Mouse (Mus musculus): ENCODE measurements at regions not wholly inside any gene's neighbourhood (a gene's known extent, or its start where the extent isn't known, plus 50 kb on each side); places are given as distances from the start of the nearest gene placed in this dataset.
A peak's percentile ranks its signal among the peaks of the same experiment; 100 is the strongest.

DNA sequence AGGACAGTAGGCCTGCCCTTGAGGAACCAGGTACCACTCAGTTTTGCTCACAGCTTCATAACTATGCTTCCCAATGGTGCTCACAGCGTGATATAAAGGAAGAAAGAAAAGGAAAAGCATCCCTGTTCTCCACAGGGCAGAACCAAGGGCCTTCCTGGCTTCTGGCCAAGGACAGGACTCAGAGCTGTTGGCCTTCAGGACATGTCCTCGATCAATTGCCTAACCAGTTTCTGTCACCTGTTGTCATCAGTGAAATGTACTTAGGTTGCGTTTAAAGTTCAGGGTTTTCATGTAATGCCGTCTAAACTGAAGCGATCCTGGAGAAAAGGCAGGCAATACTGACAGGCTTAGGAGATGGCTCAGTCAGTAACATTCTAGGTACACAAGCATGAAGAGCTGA is 232.9 kb downstream of the Csl start:
- DNase-seq (ENCODE audit: low spot score), result no peak

GRCm38 (mm10) chr10:99531104-99531503 is 228.4 kb downstream of the Csl start:
- no peak for DNase-seq (ENCODE audit: low spot score)

DNA sequence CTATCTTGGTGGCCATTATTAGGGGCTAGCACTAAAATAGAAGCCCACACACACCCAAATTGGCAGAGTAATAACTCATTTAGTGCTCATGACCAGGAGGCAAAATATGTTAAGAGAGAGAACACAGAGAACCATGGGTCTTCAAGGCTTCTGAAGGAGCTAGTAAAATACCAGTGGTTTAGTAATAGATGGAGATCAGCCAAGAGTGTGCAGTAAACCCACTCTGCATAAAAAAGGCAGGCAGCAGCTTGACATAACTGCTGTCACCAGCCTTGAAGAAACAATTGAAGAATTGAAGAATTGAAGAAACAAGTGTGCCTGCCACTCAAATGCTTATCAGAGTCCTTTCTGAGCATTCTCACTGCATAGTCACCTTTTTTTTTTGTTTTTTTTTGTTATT is 227.9 kb downstream of the Csl start:
- no peak for DNase-seq (ENCODE audit: low spot score)

GRCm38 (mm10) chr10:99531992-99532391 is 227.5 kb downstream of the Csl start:
- no peak for DNase-seq (ENCODE audit: low spot score)

- DNase-seq (ENCODE audit: low spot score), result no peak
Measured at GRCm38 (mm10) chr10:99532697-99533119, 226.8 kb downstream of the Csl start.

GRCm38 (mm10) chr10:99533468-99533867 is 226.0 kb downstream of the Csl start:
- DNase-seq (ENCODE audit: low spot score), result no peak

- no peak for DNase-seq (ENCODE audit: low spot score)
Measured at GRCm38 (mm10) chr10:99534237-99534636, 225.2 kb downstream of the Csl start.

- no peak for DNase-seq (ENCODE audit: low spot score)
Measured at GRCm38 (mm10) chr10:99538639-99539038, 220.8 kb downstream of the Csl start.

GRCm38 (mm10) chr10:99552373-99552772 is 207.1 kb downstream of the Csl start:
- DNase-seq (ENCODE audit: low spot score), result no peak

DNA sequence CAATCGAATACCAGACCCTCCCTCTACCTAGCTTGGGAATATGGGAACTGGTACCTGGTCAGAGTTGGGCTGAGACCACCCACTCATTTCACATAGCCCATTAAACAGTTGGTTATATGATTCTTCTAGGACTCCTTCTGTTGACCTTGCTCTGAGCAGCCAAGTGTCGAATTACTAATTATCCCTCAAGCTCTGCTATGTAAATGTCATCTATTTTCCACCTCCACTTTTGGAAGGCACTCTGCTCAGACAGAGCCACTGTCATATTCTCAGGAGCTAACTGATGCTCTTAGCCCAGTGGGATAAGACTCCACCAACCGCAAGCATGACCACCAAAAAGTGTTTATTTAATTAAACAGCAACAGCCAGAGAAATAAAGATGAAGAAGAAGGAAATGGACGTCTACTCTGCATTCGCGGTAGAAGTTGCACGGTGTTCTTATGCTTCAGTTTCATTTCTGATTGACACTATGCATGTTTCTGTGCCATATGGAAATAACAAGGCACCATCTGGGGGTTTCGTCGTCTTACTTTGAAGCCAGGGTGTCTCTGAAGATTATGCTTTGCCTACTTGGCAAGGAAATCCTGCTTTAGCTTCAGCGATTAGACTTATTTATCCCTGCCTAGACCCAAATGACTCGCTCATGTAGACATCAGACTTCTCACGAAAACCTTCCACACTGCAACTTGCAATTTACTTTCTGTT is 206.5 kb downstream of the Csl start:
- DNase-seq (ENCODE audit: low spot score), result no peak

DNA sequence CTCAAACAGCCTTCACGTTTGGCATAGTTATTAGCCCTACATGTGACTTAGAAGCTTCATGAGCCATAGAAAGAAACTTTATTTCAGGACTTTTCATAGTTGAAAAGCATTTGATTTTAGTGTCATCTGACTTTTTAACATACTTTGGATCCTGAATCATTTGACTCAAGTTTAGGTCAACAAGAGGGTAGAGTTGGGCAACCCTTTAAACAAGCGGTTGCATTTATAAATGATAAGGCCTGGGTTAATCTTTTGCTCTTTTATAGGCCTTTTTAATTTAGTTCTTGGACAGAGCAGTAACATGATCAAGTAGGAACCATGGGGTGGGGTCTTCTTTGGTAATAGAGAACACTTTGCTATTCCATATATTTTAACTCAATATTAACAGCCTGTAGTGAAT is 204.4 kb downstream of the Csl start:
- DNase-seq (ENCODE audit: low spot score), result no peak

DNA sequence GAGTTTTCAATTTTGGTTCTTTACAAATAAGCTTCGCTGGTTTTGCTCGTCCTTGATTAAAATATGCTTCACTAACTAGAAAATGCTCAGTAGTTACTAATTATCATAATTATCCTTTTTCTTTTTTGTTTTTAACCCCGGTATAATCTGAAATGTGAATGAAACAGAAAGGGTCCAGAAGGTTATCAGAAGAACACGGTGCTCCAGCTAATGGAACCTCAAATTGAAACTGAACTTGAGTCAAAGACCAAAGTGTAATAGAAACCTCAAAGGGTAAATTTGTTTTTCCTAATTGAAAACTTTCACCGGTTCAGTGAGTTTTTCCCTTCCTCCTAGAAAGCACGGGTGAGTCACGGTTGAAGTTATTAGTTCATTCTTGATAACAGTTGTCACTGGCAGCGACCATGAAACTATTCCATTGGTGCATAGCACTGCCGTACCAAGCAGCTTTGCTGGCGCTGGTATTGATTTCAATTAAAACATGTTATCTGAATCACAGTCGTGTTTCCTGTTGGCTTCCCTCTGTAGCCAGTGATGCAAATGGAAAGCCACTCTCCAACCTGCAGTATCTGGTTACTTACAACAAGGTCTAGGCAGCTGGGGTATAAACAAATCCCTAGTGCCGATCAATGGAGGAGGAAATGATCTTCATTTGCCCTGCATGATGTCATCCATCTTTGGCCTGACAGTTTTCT is 203.7 kb downstream of the Csl start:
- no peak for DNase-seq (ENCODE audit: low spot score)

- DNase-seq (ENCODE audit: low spot score), result no peak
Measured at GRCm38 (mm10) chr10:99556353-99557036, 203.0 kb downstream of the Csl start.

- DNase-seq (ENCODE audit: low spot score), result no peak
Measured at GRCm38 (mm10) chr10:99558656-99559055, 200.8 kb downstream of the Csl start.

- DNase-seq (ENCODE audit: low spot score), result no peak
Measured at GRCm38 (mm10) chr10:99561166-99561818, 198.2 kb downstream of the Csl start.

DNA sequence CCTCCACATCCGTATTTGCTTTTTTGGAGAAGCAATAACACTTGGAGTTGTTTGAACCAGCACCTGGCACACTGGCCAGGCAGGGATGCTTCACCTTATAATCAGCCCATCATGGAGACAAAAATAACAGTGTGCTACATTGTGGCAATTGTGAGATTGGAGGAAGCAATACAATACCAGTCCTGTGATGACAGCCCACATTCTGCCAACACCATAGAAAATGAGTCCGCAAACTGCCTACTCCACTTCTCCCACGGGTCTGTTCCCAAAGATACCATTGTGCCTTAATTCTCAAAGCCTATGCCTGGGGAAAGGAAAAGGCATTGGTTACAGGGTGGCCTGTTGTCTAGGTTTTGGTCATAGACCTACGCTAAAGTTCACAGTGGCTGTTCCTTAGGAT is 194.9 kb downstream of the Csl start:
- no peak for DNase-seq (ENCODE audit: low spot score)

DNA sequence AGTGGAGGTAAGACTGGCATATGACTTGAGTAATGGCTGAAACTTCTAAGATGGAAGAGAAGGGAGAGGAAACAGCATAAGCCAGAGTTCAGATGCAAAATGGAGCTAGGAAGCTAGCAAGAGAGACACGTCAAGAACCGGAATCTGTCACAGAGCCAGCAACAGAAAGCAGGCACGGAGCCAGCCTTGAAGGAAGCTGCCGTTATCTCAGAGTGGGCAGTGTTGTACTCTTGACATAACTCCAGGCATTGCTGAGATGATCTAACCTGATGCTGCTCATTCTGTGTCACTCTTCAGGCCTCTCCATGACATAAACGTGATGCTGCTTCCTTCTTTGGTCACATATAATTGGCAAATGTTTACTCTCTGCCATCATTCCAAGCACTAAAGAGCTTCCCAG is 191.0 kb downstream of the Csl start:
- DNase-seq (ENCODE audit: low spot score), result no peak

GRCm38 (mm10) chr10:99570190-99570589 is 189.3 kb downstream of the Csl start:
- no peak for DNase-seq (ENCODE audit: low spot score)

DNA sequence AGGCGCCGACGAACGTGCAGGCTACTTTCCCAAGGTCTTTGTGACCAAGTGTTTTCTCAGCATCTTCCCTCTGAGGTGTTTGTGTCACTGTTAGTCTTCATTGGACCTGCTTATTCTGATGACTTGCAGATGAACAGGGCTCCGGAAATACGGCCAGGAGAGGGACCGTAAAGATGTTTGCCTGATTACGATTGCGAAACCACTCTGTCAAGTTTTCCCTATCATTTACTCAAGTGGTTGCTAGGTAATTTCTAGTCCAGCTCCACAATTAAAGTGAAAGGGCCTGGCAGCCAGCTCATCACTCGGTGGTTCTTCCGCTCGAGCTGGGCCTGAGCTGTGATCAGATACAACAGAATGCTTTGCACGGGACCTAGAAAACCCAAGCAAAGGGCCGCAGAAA is 185.5 kb downstream of the Csl start:
- no peak for DNase-seq (ENCODE audit: low spot score)

DNA sequence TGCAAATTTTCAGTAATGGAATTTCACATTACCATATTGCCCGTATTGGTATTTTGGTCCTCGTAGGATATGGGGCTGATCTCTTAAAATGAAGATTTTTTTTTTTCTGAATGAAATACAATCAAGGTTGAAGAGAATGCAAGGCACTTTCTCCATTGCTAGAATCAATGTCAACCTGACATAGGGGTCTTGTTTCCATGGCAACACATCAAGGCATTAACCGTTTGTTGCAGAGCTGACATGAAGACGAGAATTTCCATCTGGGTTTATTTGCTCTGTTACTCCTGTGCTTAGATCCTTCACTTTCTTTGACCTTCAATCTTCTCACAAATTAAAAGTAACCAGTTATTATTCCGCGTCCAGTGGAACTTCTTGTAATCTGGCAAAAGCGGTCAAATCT is 184.2 kb downstream of the Csl start:
- DNase-seq (ENCODE audit: low spot score), result peak; percentile 6

DNA sequence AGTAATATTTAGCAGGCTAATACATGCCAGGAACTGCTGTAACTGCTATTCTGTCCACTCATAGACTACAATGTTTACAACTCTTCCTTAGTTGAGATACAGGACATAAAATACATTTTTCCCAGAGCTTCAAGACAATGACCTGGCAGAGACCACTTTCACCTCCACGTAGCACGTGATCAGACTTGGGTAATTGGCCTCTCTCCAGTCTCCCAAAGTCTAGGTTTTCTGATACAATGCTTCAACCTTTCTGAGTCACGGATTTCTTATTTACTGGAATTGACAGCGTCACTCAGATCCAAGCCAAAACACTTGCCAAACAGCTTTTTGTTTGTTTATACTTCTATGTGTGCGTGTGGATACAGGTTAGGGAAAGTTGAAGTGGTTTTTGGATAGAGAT is 183.2 kb downstream of the Csl start:
- DNase-seq (ENCODE audit: low spot score), result no peak

- peak; percentile 67 for DNase-seq (ENCODE audit: low spot score)
Measured at GRCm38 (mm10) chr10:99577041-99577681, 182.3 kb downstream of the Csl start.

Data from thymus, postnatal 0 days (tissue).